Mouse (Mus musculus): ENCODE data around the gene Cidec.

Gene Cidec

DNA sequence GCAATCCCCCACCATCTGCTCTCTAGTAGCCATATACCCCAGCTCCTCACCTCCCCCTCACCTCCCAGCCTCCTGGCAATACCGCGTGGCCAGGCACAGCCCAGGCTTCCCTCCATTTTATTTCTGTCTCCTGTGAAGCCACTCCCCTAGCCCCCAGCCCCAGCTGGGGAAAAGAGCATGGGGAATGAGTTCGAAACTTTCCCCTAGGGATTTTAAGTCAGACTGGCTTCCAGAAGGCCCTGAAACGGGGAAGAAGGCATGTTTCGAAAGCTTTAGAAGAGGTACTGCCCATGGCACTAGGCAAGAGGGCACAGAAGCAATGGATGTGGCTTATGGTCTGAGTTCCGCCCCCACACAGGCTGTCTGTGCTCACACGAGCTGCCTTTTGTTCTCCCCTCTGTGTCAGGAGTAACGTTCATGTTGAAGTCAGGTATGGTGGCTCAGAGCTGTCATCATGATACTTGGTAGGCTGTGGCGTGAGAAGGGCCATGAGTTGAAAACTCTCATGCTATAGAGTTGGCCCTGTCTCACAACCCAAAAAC, at the start of gene Cidec:
Gene Cidec, minus strand, starts transcription at position 97 of the 542 bp plus-strand sequence.
- no peak for DNase-seq (ENCODE audit: low read depth, low spot score)

- no peak for DNase-seq (ENCODE audit: low read depth, low spot score)
Observed at GRCm38 (mm10) chr6:113483729-113484128, 48.2 kb upstream of the Cidec start.

DNA sequence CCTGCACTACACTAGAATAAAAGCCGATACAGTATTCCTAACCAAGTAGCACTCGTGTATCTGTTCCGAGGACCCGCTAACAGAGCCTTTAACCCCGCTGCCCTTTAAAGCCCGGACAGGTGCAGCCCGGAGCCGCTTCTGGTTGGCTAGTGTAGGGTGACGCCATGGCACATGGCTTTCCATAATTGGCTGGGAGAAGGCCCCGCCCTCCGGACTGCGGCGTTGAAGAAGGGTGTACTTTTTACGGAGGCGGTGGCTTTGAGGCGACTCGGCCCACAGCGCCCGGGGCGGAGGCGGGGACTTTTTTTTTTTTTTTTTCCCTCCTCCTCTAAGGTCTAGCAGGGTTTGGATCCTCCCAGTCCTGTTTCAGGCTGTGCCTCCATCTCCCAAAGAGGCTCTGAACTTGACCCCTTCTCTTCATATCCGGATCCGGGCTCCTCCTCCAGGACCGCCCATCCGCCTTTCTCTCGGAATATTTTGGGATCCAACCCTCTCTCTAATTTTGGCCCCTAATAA, 47.6 kb upstream of the Cidec start, which contains the start of gene Creld1:
Gene Creld1, plus strand, starts transcription at position 198 of the 516 bp plus-strand sequence.
- DNase-seq (ENCODE audit: low read depth, low spot score): no peak

- no peak for DNase-seq (ENCODE audit: low read depth, low spot score)
Observed at GRCm38 (mm10) chr6:113482477-113483099, 47.0 kb upstream of the Cidec start.

DNA sequence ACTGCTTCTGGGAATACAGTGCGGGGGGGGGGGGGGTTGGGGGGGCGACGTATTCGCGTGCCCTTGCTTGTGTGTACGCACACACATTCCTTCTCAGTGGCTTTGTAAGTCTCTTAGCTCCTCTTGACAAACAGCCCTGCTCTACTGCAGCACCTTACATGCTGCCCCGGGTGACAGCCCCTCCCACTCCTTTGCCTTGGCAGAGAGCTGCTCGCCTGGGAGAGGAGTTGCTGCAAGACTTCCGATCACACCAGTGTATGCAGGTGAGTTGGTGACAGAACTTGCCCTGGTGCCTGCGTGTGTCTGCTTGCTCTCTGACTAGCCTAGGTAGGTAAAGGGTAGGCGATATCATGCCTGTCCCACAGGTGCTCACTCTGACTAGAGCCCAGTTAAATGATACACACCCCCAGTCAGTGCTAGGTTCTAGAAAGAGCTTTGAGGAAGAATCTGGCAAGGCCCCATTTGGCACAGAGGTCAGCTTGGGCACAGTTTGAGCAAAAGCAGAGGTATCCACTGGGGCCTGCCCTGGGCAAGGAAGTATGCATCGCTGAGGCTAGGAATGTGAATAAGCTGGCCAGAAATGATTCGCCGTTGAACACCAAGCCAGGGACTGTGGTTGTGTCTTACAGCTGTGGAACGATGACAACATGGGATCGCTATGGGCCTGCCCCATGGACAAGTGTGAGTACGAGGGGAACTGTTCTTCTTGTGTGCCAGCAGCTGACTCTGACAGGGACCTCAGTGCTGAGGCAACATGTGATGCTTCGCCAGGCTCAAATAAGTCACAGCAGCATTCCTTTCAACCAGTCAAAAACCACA, 45.2 kb upstream of the Cidec start:
- DNase-seq (ENCODE audit: low read depth, low spot score): peak; percentile 98

DNA sequence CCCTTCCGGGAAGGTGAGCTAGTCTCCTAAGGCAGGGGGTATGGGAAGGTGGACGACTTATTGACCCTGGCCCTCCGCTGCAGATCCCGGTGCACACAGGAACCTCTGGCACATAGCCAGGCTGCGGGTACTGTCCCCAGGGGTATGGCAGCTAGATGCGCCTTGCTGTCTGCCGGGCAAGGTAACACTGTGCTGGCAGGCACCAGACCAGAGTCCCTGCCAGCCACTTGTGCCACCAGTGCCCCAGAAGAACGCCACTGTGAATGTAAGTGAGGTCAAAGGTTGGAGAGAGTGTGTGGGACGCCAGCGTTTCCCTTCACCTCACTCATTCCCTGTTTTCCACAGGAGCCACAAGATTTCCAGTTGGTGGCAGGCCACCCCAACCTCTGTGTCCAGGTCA, 43.3 kb upstream of the Cidec start:
- no peak for DNase-seq (ENCODE audit: low read depth, low spot score)

DNA sequence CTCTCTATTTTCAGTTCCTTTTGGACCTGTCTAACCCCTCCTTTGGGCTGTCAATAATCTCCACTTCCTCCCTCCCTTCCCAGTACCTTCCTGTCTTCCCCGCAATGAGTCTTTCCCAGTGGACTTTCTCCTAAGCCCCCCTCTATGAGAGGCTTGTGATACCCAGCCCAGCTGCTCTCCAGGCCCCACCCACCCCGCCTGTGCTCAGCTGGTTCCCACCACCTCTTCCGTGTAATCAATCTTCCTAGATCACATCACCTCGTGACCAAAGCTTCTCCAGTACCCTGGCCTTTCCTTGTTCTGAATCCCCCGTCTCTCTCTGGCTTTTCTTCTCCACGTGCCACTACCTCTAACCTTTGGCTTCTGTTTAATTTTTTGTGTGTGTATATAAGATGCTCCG, 41.8 kb upstream of the Cidec start:
- no peak for DNase-seq (ENCODE audit: low read depth, low spot score)

DNA sequence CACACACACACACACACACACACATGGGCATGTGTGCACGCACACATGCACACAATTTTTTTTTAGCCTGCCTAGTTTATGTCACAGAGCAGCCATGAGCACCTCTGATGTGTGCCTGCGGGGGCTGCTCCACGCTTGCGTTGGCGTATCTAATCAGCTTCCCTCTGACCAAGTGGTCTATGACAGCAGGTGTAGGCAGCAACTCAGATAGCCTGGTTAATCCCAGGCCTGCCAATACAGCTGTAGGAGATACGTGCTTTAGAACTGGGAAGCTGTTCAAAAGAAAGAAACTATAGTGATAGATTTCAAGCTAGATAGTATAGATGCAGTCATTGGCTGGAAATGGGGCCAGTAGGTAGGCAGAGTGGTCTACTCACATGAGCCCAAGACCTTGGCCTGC, 38.2 kb upstream of the Cidec start:
- DNase-seq (ENCODE audit: low read depth, low spot score): no peak

GRCm38 (mm10) chr6:113473246-113473645, 37.7 kb upstream of the Cidec start:
- DNase-seq (ENCODE audit: low read depth, low spot score): no peak

- DNase-seq (ENCODE audit: low read depth, low spot score): peak; percentile 43
Observed at GRCm38 (mm10) chr6:113472061-113472460, 36.5 kb upstream of the Cidec start.

DNA sequence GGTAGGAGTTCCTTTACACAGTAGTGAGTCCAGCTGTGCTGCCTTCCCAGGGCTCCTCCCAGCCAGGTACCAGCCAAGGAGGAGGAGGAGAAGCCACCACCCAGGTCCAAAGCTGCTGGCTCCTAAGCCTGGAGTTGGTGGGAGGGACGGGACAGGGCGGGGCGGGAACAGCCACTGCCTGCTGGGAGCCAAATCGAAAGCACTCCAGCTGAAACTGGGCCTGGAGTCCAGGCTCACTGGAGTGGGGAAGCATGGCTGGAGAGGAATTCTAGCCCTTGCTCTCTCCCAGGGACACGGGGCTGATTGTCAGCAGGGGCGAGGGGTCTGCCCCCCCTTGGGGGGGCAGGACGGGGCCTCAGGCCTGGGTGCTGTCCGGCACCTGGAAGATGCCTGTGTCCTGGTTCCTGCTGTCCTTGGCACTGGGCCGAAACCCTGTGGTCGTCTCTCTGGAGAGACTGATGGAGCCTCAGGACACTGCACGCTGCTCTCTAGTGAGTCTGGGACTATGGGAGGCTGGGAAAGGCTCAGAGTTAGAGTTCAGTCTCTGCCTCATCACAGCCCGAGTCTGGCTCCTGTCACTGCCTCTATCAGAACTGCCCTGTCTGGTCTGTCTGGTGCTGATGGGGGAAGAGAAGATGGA, 35.9 kb upstream of the Cidec start, which contains the start of gene Il17rc:
Gene Il17rc, plus strand, starts transcription at position 131 of the 640 bp plus-strand sequence.
- peak; percentile 89 for DNase-seq (ENCODE audit: low read depth, low spot score)

GRCm38 (mm10) chr6:113469432-113469831, 33.9 kb upstream of the Cidec start:
- peak; percentile 42 for DNase-seq (ENCODE audit: low read depth, low spot score)

GRCm38 (mm10) chr6:113469021-113469420, 33.5 kb upstream of the Cidec start:
- peak; percentile 88 for DNase-seq (ENCODE audit: low read depth, low spot score)

- no peak for DNase-seq (ENCODE audit: low read depth, low spot score)
Observed at GRCm38 (mm10) chr6:113468512-113468911, 33.0 kb upstream of the Cidec start.

- no peak for DNase-seq (ENCODE audit: low read depth, low spot score)
Observed at GRCm38 (mm10) chr6:113465602-113466001, 30.0 kb upstream of the Cidec start.

DNA sequence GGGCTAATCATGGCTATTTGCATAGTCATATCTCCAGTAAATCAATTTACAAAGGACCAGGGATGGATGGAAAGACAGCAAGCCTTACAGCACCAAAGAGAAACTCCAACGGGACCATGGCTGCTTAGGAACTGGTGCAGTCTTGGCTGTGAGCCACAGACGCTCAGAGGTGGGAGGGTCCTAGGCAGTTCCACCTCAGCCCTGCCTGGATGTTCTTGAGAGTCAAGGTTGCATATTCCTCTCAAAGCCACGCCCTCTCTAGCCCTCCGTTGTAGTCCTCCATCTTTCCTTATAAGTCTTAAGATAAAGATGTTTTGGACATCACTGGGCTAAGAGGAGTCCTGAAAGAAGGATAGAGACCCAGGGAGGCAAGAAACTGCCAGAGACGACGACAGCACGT, 28.5 kb upstream of the Cidec start:
- DNase-seq (ENCODE audit: low read depth, low spot score): no peak

DNA sequence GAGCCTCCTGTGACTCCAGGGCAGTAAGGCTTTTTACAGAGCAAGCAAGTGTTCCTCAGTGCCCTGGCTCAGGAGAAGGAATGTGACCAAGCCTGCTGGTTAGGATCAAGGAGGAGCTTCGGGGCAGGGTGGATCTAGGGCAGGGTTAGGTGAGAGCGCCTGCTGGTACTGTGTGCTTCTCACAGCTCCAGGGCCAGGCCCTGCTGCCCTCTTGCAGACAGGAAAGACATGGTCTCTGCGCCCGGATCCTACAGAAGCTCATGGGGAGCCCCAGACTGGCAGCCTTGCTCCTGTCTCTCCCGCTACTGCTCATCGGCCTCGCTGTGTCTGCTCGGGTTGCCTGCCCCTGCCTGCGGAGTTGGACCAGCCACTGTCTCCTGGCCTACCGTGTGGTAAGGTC, 23.1 kb upstream of the Cidec start:
- no peak for DNase-seq (ENCODE audit: low read depth, low spot score)

DNA sequence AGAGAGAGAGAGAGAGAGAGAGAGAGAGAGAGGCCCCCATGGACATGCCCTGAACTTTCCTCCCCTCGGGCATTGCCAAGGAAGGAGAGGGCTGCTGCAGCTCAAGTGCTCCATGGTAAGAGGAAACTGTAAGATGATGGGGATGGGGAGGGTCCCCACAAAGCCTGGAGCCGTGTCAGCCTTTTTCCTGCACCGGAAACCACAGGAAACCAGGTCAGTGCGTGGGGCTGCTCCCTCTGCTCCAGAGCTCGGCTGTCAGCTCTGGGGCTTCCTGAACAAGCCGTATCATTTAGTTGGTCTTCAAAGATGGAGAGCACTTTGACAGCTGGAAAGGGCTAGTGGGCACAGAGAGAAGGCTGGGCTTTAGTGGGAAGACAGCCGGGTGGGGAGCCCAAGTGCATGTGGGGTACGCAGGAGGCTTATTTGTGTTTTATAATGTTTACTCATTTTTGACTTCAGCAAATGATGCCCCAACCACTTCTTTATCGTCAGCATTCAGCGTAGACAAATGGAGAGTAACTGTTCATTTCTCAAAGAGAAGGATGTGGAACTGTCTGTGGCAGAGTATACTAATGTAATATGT, 22.5 kb upstream of the Cidec start, which contains the start of gene Il17re:
Gene Il17re, plus strand, starts transcription at position 533 of the 583 bp plus-strand sequence.
- no peak for DNase-seq (ENCODE audit: low read depth, low spot score)

DNA sequence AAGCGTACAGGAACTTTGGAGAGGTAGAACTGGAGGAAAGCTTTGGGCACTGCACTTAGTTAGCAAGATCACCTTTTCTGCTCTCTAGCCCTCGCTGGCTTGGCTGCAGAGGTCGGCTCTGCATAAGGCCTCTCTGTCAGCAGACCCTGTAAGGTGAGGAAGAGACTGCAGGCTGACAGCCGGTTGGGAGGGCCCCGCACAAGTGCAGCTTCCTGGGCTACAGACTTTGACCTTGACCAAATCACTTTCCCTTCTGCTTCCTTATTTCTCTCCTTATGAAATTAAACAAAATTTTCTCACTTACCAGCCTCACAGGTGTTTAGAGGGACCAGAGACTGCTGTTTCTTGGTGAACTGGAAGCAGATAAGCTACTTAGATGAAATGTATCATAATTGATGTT, 19.4 kb upstream of the Cidec start:
- DNase-seq (ENCODE audit: low read depth, low spot score): no peak

- DNase-seq (ENCODE audit: low read depth, low spot score): no peak
Observed at GRCm38 (mm10) chr6:113451839-113452238, 16.3 kb upstream of the Cidec start.

DNA sequence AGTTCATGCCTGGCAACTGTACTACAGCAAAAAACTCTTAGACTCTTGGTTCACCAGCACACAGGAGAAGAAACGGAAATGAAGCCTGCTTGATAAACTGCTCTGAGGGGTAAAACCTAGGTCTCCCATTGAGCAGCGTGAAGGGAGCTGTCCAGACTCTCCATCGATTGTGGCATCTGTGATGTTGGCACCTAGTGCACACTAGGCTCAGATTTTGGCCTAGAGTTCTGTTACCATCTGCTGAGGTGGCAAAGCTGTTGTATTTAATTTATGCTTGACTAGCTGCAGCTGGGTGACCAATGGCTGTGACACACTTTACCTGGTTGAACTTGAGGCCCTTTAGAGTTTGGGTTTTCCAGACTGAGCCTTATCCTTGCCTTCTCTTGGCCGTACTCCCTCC, 12.1 kb upstream of the Cidec start:
- DNase-seq (ENCODE audit: low read depth, low spot score): no peak

Measured in 3T3-L1 (cell line).